Mouse (Mus musculus) liver, postnatal 0 days (tissue): Measurements from ENCODE around the gene Ccdc14.

ENCODE experiments used
- CTCF ChIP-seq: sonication (generic); IDR thresholded peaks from 2 replicates; pipeline ENCODE4 v1.5.1; 2016; ENCODE audit warnings: antibody characterized with exemption, low read depth
- EP300 ChIP-seq: IDR thresholded peaks from 2 replicates; pipeline ENCODE4 v1.6.1; 2016; ENCODE audit warnings: antibody characterized with exemption, low read depth, mild to moderate bottlenecking

GRCm38 (mm10) chr16:34749536-34749935 is 59.1 kb downstream of the Ccdc14 start:
- TF ChIP-seq CTCF (no peak), EP300 (no peak)
